Mouse (Mus musculus) liver, embryonic 16.5 days (tissue): ENCODE results near the gene Dnal4. TPM values are rescaled to one million over a fixed set of nuclear protein-coding genes. Genes with fewer than 3 reads are reported as not detected.
A peak's percentile ranks its signal among the peaks of the same experiment; 100 is the strongest.

ENCODE experiments used
- ATAC-seq: fragments of 200-750 bp; cut with Nextera tagmentation; 2 replicates; pipeline ENCODE4 v1.8.0; 2017; ENCODE audit warnings: low read depth, mild to moderate bottlenecking, moderate number of reproducible peaks, moderate library complexity
- H3K27ac ChIP-seq: fragments of 300-500 bp; sonication (generic); 2 replicates; pipeline ENCODE4 v1.5.1; 2014; ENCODE audit warnings: mild to moderate bottlenecking, low read length
- H3K27me3 ChIP-seq: fragments of 300-500 bp; sonication (generic); 2 replicates; pipeline ENCODE4 v1.6.1; 2014; ENCODE audit warnings: low read depth, low read length, mixed read lengths; ENCODE audit not compliant: control insufficient read depth, insufficient read depth
- H3K36me3 ChIP-seq: fragments of 300-500 bp; sonication (generic); 2 replicates; pipeline ENCODE4 v1.6.1; 2014; ENCODE audit warnings: mild to moderate bottlenecking; ENCODE audit not compliant: control insufficient read depth, insufficient read depth
- H3K4me1 ChIP-seq: fragments of 300-500 bp; sonication (generic); 2 replicates; pipeline ENCODE4 v1.6.1; 2014; ENCODE audit warnings: low read depth, low read length, mixed read lengths; ENCODE audit not compliant: control insufficient read depth
- H3K4me2 ChIP-seq: fragments of 300-500 bp; sonication (generic); 2 replicates; pipeline ENCODE4 v1.6.1; 2014; ENCODE audit warnings: low read depth, low read length, mixed read lengths
- H3K4me3 ChIP-seq: fragments of 300-500 bp; sonication (generic); 2 replicates; pipeline ENCODE4 v1.5.1; 2014; ENCODE audit warnings: low read depth, mild to moderate bottlenecking, low read length
- H3K9ac ChIP-seq: fragments of 300-500 bp; sonication (generic); 2 replicates; pipeline ENCODE4 v1.6.1; 2014; ENCODE audit warnings: low read depth, low read length
- H3K9me3 ChIP-seq: fragments of 300-500 bp; sonication (generic); replicated peaks from 2 replicates; pipeline ENCODE4 v1.6.1; 2016; ENCODE audit warnings: low read length; ENCODE audit not compliant: control insufficient read depth
- WGBS: fragments of 180-500 bp; shearing (Covaris S2); extraction: QIAGEN DNeasy Blood & Tissue Kit; methylation state at CpG from one replicate; pipeline ENCODE4 v1.1.7; 2014; ENCODE audit not compliant: insufficient replicate concordance; 5-methylcytosine and 5-hydroxymethylcytosine counted together
- polyA plus RNA-seq: library from polyadenylated mRNA; unstranded; fragments of >200 nt; fragmentation: Nextera tagmentation; extraction: Ambion mirVana; gene quantifications from 2 replicates; pipeline ENCODE4 v1.2.1, GENCODE M21; 2015

The Dnal4 gene
- polyA plus RNA-seq, 1 experiment from 2014 or later, result 8.3 TPM

DNA sequence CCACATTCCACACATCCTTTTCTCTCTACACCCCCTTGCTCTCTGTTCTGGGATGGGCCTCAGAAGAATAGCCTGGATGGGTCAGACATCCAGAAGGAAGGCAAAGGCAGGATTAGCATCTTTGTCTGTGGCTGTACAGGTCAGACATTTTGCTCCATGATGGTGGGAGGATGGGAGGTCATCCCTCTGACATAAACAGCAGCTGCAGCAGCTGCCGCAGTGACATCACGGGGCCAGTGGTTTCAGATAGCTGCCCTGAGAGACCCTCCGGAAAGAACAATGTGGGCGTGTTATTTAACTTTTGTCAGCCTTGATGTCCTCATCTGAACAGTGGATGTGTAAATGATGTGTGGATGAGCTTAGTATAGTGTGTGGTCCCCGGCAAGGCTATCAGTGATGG, 31.8 kb downstream of the Dnal4 start:
- ATAC-seq, result no peak
- Histone ChIP-seq H3K4me1 (peaks cover 16% of the 10 kb centered on the region), H3K4me2 (no peak overlapping the region), H3K9ac (no peak overlapping the region), H3K4me3 (no peak overlapping the region), H3K36me3 (no peaks in the 10 kb centered on the region), H3K27me3 (no peaks in the 10 kb centered on the region), H3K9me3 (no peaks in the 10 kb centered on the region), H3K27ac (no peak overlapping the region)
- WGBS, result 72% methylated on average over 5 of the region's 5 CpGs

- WGBS, result 75% methylated on average over 10 of the region's 10 CpGs
- H3K9me3 ChIP-seq, result no peaks in the 10 kb centered on the region
- no peak overlapping the region for H3K4me2 ChIP-seq
- no peak overlapping the region for H3K4me3 ChIP-seq
- no peaks in the 10 kb centered on the region for H3K27me3 ChIP-seq
- H3K36me3 ChIP-seq, result no peaks in the 10 kb centered on the region
- H3K9ac ChIP-seq, result no peak overlapping the region
- peaks cover 21% of the 10 kb centered on the region for H3K4me1 ChIP-seq
- ATAC-seq, result no peak
- H3K27ac ChIP-seq, result no peak overlapping the region
Measured at GRCm38 (mm10) chr15:79745312-79745711, 32.3 kb downstream of the Dnal4 start.

GRCm38 (mm10) chr15:79744742-79745141, 32.9 kb downstream of the Dnal4 start:
- Histone ChIP-seq H3K27ac (no peak overlapping the region), H3K4me1 (peaks cover 21% of the 10 kb centered on the region), H3K9me3 (no peaks in the 10 kb centered on the region), H3K27me3 (no peaks in the 10 kb centered on the region), H3K4me2 (no peak overlapping the region), H3K4me3 (no peak overlapping the region), H3K36me3 (no peaks in the 10 kb centered on the region), H3K9ac (no peak overlapping the region)
- ATAC-seq, result no peak
- WGBS, result 70% methylated on average over 8 of the region's 8 CpGs

DNA sequence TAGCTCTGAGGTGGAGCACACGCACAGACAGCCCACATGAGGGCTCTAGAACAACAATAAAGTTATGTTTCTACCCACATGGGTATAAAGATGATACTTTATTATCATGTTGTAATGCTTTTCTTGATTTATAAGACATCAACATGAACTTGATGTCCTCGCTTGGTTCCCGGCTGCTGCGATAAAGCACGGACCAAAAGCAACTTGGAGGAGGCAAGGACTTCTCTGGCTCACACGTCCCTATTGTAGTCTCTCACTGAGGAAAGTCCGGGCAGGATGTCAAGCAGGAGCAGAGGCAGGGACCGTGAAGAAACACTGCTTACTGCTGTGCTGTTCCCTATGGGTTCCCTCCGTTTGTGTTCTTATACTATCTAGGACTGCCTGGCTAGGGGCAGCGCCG, 33.6 kb downstream of the Dnal4 start:
- no peaks in the 10 kb centered on the region for H3K36me3 ChIP-seq
- no peak overlapping the region for H3K27ac ChIP-seq
- WGBS, result 83% methylated on average over 11 of the region's 11 CpGs
- H3K4me1 ChIP-seq, result peaks cover 23% of the 10 kb centered on the region
- H3K4me3 ChIP-seq, result no peak overlapping the region
- no peak overlapping the region for H3K9ac ChIP-seq
- no peaks in the 10 kb centered on the region for H3K9me3 ChIP-seq
- H3K27me3 ChIP-seq, result no peaks in the 10 kb centered on the region
- H3K4me2 ChIP-seq, result no peak overlapping the region
- ATAC-seq, result no peak

GRCm38 (mm10) chr15:79742706-79743023, 35.0 kb downstream of the Dnal4 start:
- Histone ChIP-seq H3K9me3 (no peaks in the 10 kb centered on the region), H3K27ac (peak overlapping the region; percentile 61; the same call in 1 of the 2 replicates), H3K27me3 (no peaks in the 10 kb centered on the region), H3K4me3 (peak overlapping the region; percentile 92), H3K4me2 (peak overlapping the region; percentile 99), H3K9ac (peak overlapping the region; percentile 92), H3K36me3 (peaks cover 6% of the 10 kb centered on the region; the same call in 1 of the 2 replicates), H3K4me1 (peaks cover 23% of the 10 kb centered on the region)
- 0% methylated on average over 23 of the region's 23 CpGs for WGBS
- no peak for ATAC-seq

DNA sequence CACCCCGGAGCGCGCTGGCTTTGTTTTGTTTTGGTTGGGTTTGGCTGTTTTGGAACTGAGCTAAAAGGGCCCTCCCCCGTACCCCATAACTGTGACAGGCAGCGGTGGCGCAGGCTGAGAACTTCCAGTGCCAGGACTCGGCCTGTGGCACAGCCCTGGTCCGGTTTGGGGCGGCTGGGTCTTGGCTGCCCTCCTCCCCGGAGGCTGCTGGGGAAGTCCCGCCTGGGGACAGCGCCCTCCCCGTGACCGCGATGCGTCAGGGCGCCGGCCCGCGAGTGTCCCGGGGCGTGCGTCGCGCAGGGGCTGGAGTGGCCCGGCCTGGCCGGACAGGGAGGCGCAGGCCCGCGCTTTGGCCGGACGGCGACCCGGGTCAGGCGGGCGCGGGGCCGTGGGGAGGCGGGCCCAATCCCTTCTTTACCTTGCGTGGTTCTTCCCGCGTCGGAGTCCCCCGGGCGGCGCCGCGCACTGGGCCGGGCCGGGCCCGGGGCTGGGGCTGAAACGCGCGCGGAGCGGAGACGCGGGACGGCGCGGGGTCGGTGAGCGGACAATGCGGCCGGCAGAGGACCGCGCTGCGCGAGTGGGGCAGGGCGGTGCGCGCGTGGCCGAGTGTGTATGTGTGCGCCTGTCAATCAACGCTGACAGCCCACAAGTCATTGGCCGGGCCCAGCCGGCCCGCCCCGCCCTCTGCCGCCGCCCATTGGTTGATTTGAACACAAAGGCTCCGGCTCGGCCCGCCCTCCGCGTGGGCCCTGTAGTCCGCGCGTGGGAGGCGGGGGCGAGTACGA, 35.5 kb downstream of the Dnal4 start, which contains the start of gene Sun2:
Sun2 (minus strand) TSS at position 616 of the 785 bp plus-strand sequence.
- WGBS, result under 1% methylated on average over 92 of the region's 93 CpGs
- Histone ChIP-seq H3K4me3 (peak within 1 kb of the TSS; percentile 92), H3K4me1 (peaks cover 23% of the 10 kb centered on the region), H3K9me3 (no peaks in the 10 kb centered on the region), H3K27me3 (no peaks in the 10 kb centered on the region), H3K27ac (peak within 1 kb of the TSS; percentile 78), H3K9ac (peak within 1 kb of the TSS; percentile 92), H3K4me2 (peak within 1 kb of the TSS; percentile 99), H3K36me3 (peaks cover 8% of the 10 kb centered on the region)
- peak; percentile 91 for ATAC-seq

- H3K4me2 ChIP-seq, result peak overlapping the region; percentile 99
- peak overlapping the region; percentile 78 for H3K27ac ChIP-seq
- no peak for ATAC-seq
- H3K27me3 ChIP-seq, result no peaks in the 10 kb centered on the region
- H3K4me1 ChIP-seq, result peaks cover 23% of the 10 kb centered on the region
- peak overlapping the region; percentile 92 for H3K9ac ChIP-seq
- no peaks in the 10 kb centered on the region for H3K9me3 ChIP-seq
- WGBS, result 4% methylated on average over 14 of the region's 14 CpGs
- peaks cover 15% of the 10 kb centered on the region for H3K36me3 ChIP-seq
- H3K4me3 ChIP-seq, result peak overlapping the region; percentile 92
Measured at GRCm38 (mm10) chr15:79741173-79741858, 36.3 kb downstream of the Dnal4 start.

GRCm38 (mm10) chr15:79740739-79741138, 36.9 kb downstream of the Dnal4 start:
- Histone ChIP-seq H3K9ac (peak overlapping the region; percentile 92; the same call in 1 of the 2 replicates), H3K36me3 (peaks cover 15% of the 10 kb centered on the region), H3K4me1 (peaks cover 23% of the 10 kb centered on the region), H3K4me3 (peak overlapping the region; percentile 92), H3K27me3 (no peaks in the 10 kb centered on the region), H3K4me2 (peak overlapping the region; percentile 99), H3K27ac (peak overlapping the region; percentile 51), H3K9me3 (no peaks in the 10 kb centered on the region)
- 20% methylated on average over 3 of the region's 3 CpGs for WGBS
- no peak for ATAC-seq

- Histone ChIP-seq H3K36me3 (peaks cover 22% of the 10 kb centered on the region), H3K4me2 (no peak overlapping the region), H3K27ac (peak overlapping the region; percentile 0; the same call in 1 of the 2 replicates), H3K27me3 (no peaks in the 10 kb centered on the region), H3K9ac (no peak overlapping the region), H3K4me3 (no peak overlapping the region), H3K9me3 (no peaks in the 10 kb centered on the region), H3K4me1 (no peaks in the 10 kb centered on the region; the same call in 1 of the 2 replicates)
- no peak for ATAC-seq
- 83% methylated on average over 8 of the region's 8 CpGs for WGBS
Measured at GRCm38 (mm10) chr15:79734311-79734710, 43.3 kb downstream of the Dnal4 start.
